Mouse (Mus musculus): ENCODE data around the gene Arhgef10l. TPM values are rescaled to one million over a fixed set of nuclear protein-coding genes. Genes with fewer than 3 reads are reported as not detected.
A peak's percentile ranks its signal among the peaks of the same experiment; 100 is the strongest.

Gene Arhgef10l
- total and polyA plus RNA-seq, 3 experiments, result 10.2 to 26.0 TPM; not detected in 1

DNA sequence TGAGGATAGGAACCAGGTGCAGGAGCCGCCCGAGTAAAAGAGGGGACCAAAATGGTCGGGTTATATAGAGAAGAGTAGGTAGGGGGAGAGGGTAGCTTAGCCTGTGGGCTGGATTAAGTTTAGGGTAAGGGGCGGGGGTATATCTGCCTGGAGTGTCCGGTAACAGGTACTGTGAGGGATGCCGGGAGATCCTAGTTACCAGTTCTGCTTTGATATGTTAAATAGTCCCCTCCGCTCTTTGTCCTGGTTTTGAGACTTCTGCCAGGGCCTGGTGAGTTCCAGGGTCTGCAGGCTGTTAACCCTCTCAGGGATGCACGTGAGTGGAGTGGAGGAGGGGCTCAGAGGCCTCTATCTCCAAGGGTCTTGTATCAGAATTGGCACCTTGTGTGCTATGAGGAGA lies 37.8 kb upstream of the Arhgef10l start:
- peaks cover 14 to 23% of the 10 kb centered on the region in 2 experiments for H3K36me3 ChIP-seq (ENCODE audit: control insufficient read depth in 1 of 2, insufficient read depth in 2 of 2, low read length in 2 of 2)
- no peaks in the 10 kb centered on the region for H3K27me3 ChIP-seq (ENCODE audit: control insufficient read depth in 1 of 2, insufficient read depth in 2 of 2, low read length in 2 of 2)
- DNase-seq (ENCODE audit: low read depth, low spot score), result no peak
- H3K9ac ChIP-seq (ENCODE audit: control insufficient read depth, low read depth, low read length, poor library complexity, severe bottlenecking), result peak overlapping the region; percentile 98
- H3K4me1 ChIP-seq (ENCODE audit: control insufficient read depth in 1 of 2, insufficient read depth in 2 of 2, low read length in 2 of 2), result peaks cover 2 to 21% of the 10 kb centered on the region in 2 experiments; a peak in 3 of 4 replicates
- H3K9me3 ChIP-seq (replicated peaks; ENCODE audit: insufficient read depth, low read length), result no peaks in the 10 kb centered on the region
- H3K27ac ChIP-seq (ENCODE audit: control insufficient read depth, low read depth, low read length), result peak overlapping the region; percentile 41; the same call in 1 of the 2 replicates
- H3K79me2 ChIP-seq (ENCODE audit: control insufficient read depth, insufficient read depth, low read length, poor library complexity), result peaks cover 79% of the 10 kb centered on the region
- peak overlapping the region; percentile 56 to 73 for H3K4me3 ChIP-seq (ENCODE audit: control insufficient read depth in 1 of 2, insufficient read depth in 1 of 2, low read depth in 2 of 2, low read length in 2 of 2)
- TF ChIP-seq MAZ (IDR thresholded peaks at IDR 0.05; ENCODE audit: low read depth, low read length), result no peak
- TF ChIP-seq BHLHE40 (IDR thresholded peaks at IDR 0.05; ENCODE audit: borderline replicate concordance, low read depth, low read length), result 0 out of 2 replicates have a peak, but pooled peaks have one; percentile 22

DNA sequence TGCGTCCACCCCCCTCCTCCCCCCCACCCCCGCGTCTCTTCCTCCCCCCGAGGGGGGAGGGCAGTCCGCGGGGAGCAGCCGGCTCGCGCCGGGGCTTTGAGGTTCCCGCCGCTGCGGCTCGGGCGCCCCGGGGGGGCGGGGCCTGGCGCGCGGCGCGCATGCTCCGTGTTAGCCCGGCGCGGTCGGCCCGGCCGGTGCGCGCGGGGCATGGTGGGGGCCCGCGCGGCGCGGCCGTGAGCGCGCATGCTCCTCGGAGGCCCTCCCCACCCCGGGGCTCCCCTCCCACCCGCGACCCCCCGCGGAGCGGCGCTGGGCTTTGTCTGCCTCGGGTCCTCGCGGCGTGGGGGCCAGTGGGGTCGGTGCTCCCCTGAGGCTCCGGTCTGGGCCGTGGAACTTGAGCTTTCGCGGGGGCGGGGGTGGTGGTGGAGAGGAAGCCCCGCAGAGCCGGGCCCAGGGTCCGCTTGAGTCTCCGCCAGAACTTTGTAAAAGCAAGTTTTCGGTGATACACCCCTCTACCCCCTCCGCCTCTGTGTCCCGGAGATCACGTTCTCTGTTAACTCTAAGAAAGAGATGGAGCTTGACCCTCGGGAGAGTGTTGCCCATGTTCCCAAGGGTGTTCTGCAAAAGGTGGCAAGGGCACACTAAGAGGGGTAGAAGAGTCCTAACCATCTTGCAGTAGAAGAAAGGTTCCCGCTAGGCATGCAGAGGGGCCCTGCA lies 37.0 kb upstream of the Arhgef10l start:
- H3K9me3 ChIP-seq (replicated peaks; ENCODE audit: insufficient read depth, low read length), result no peaks in the 10 kb centered on the region
- peak overlapping the region; percentile 56 to 73 for H3K4me3 ChIP-seq (ENCODE audit: control insufficient read depth in 1 of 2, insufficient read depth in 1 of 2, low read depth in 2 of 2, low read length in 2 of 2)
- H3K36me3 ChIP-seq (ENCODE audit: control insufficient read depth in 1 of 2, insufficient read depth in 2 of 2, low read length in 2 of 2), result peaks cover 12 to 23% of the 10 kb centered on the region in 2 experiments
- peak overlapping the region; percentile 98 for H3K9ac ChIP-seq (ENCODE audit: control insufficient read depth, low read depth, low read length, poor library complexity, severe bottlenecking)
- peak; percentile 86 for DNase-seq (ENCODE audit: low read depth, low spot score)
- peaks cover 2 to 23% of the 10 kb centered on the region in 2 experiments; a peak in 3 of 4 replicates for H3K4me1 ChIP-seq (ENCODE audit: control insufficient read depth in 1 of 2, insufficient read depth in 2 of 2, low read length in 2 of 2)
- H3K79me2 ChIP-seq (ENCODE audit: control insufficient read depth, insufficient read depth, low read length, poor library complexity), result peaks cover 72% of the 10 kb centered on the region
- TF ChIP-seq NELFE (IDR thresholded peaks at IDR 0.05; ENCODE audit: low read depth, low read length) (no peak), SMC3 (IDR thresholded peaks at IDR 0.05; ENCODE audit: low read depth, low read length) (no peak), EP300 (IDR thresholded peaks at IDR 0.05; ENCODE audit: low read depth in 1 of 2, low read length in 2 of 2) (no peak), TAL1 (IDR thresholded peaks at IDR 0.05; ENCODE audit: low read length) (no peak), TBP (IDR thresholded peaks at IDR 0.05; ENCODE audit: low read depth, low read length) (no peak), ZNF384 (IDR thresholded peaks at IDR 0.05; ENCODE audit: low read depth, low read length) (no peak), USF2 (IDR thresholded peaks at IDR 0.05; ENCODE audit: borderline replicate concordance in 1 of 2, insufficient read depth in 1 of 2, low read depth in 1 of 2, low read length in 2 of 2) (no peak), ZMIZ1 (IDR thresholded peaks at IDR 0.05; ENCODE audit: low read depth, low read length) (no peak), BHLHE40 (IDR thresholded peaks at IDR 0.05; ENCODE audit: borderline replicate concordance, low read depth, low read length) (no peak), NRF1 (IDR thresholded peaks at IDR 0.05; ENCODE audit: insufficient read depth, low read depth, low read length, poor library complexity, severe bottlenecking) (peak; percentile 72), POLR2AphosphoS2 (IDR thresholded peaks at IDR 0.05; ENCODE audit: low read length) (no peak), POLR2A (IDR thresholded peaks at IDR 0.05; ENCODE audit: control insufficient read depth in 1 of 2, insufficient read depth in 1 of 2, low read depth in 1 of 2, low read length in 2 of 2, poor library complexity in 1 of 2) (peak in 1 of 2 experiments; percentile 25; a peak in 2 of 4 replicates), MYC (IDR thresholded peaks at IDR 0.05; ENCODE audit: low read depth, low read length) (no peak), UBTF (IDR thresholded peaks at IDR 0.05; ENCODE audit: borderline replicate concordance, insufficient read depth, low read depth, low read length) (no peak), MAZ (IDR thresholded peaks at IDR 0.05; ENCODE audit: low read depth, low read length) (peak; percentile 90; the same call in 1 of the 2 replicates), POLR2AphosphoS5 (IDR thresholded peaks at IDR 0.05; ENCODE audit: borderline replicate concordance, low read depth, low read length) (no peak), SIN3A (IDR thresholded peaks at IDR 0.05; ENCODE audit: low read length) (0 out of 2 replicates have a peak, but pooled peaks have one; percentile 16), RAD21 (IDR thresholded peaks at IDR 0.05; ENCODE audit: low read depth, low read length) (no peak), MXI1 (IDR thresholded peaks at IDR 0.05; ENCODE audit: low read depth, low read length) (0 out of 2 replicates have a peak, but pooled peaks have one; percentile 3), MAX (IDR thresholded peaks at IDR 0.05; ENCODE audit: low read length) (0 out of 2 replicates have a peak, but pooled peaks have one; percentile 25), USF1 (IDR thresholded peaks at IDR 0.05; ENCODE audit: low read depth, low read length) (no peak), GATA1 (IDR thresholded peaks at IDR 0.05; ENCODE audit: low read depth, low read length) (no peak), MYB (IDR thresholded peaks at IDR 0.05; ENCODE audit: low read depth, low read length) (no peak)
- no peaks in the 10 kb centered on the region for H3K27me3 ChIP-seq (ENCODE audit: control insufficient read depth in 1 of 2, insufficient read depth in 2 of 2, low read length in 2 of 2)
- H3K27ac ChIP-seq (ENCODE audit: control insufficient read depth, low read depth, low read length), result peak overlapping the region; percentile 41
